ENCODE assay signal across 14 mouse cellular contexts in genomic region chr6:90618274-90618673, GRCm38 (mm10). TPM values are rescaled to one million over a fixed set of nuclear protein-coding genes. Genes with fewer than 3 reads are reported as not detected.
A peak's percentile ranks its signal among the peaks of the same experiment; 100 is the strongest.
DNase-seq lines count a peak whose midpoint lies in the region; ATAC-seq and TF ChIP-seq lines count a peak whose summit lies in the region.
"Had no signal": no experiment of that assay in that cellular context is flagged by ENCODE, and none has a peak within 500 bp of the region (broad histone marks: within the 10 kb centered on the region; RNA-seq: fewer than 3 reads in every experiment).

No protein-coding gene starts in this region.

- peak overlapping the region; percentile 28; the same call in 1 of the 2 replicates for H3K9ac ChIP-seq in heart, embryonic 16.5 days (ENCODE audit: low read length)
- H3K9ac ChIP-seq: embryonic facial prominence, embryonic 15.5 days; hindbrain, embryonic 15.5 days; lung, embryonic 15.5 days; midbrain, embryonic 15.5 days had no signal

- H3K4me2 ChIP-seq in heart, embryonic 16.5 days (ENCODE audit: low read depth, low read length), result no peak overlapping the region
- H3K4me2 ChIP-seq: embryonic facial prominence, embryonic 15.5 days; hindbrain, embryonic 15.5 days; lung, embryonic 15.5 days; midbrain, embryonic 15.5 days had no signal

- no peak for DNase-seq in heart, postnatal 14 days
- peak; percentile 70 for DNase-seq in G1E (ENCODE audit: low spot score)
- DNase-seq in naive thymus-derived CD4-positive, alpha-beta T cell, adult 2 months (ENCODE audit: low read depth), result peak; percentile 67
- no peak for DNase-seq in left cerebral cortex, postnatal 14 days (ENCODE audit: low spot score in 2 of 2)
- no peak for DNase-seq in cerebellum, postnatal 25 days
- DNase-seq: cerebellum, adult 8-10 months had no signal

- 47% methylated on average over 4 of the region's 4 CpGs for WGBS in heart, embryonic 16.5 days

- no peak overlapping the region for H3K27ac ChIP-seq in heart, embryonic 16.5 days (ENCODE audit: low read length)
- H3K27ac ChIP-seq: embryonic facial prominence, embryonic 15.5 days; hindbrain, embryonic 15.5 days; left cerebral cortex, adult 2 months; lung, embryonic 15.5 days; midbrain, embryonic 15.5 days had no signal

- no peaks in the 10 kb centered on the region for H3K27me3 ChIP-seq in heart, embryonic 16.5 days (ENCODE audit: control insufficient read depth, insufficient read depth, low read length)
- H3K27me3 ChIP-seq in G1E (ENCODE audit: insufficient read depth, low read length), result no peaks in the 10 kb centered on the region
- H3K27me3 ChIP-seq: embryonic facial prominence, embryonic 15.5 days; hindbrain, embryonic 15.5 days; lung, embryonic 15.5 days; midbrain, embryonic 15.5 days had no signal

- H3K4me3 ChIP-seq in heart, embryonic 16.5 days (ENCODE audit: low read length), result no peak overlapping the region
- peak overlapping the region; percentile 83 for H3K4me3 ChIP-seq in G1E (ENCODE audit: low read depth, low read length)
- H3K4me3 ChIP-seq: embryonic facial prominence, embryonic 15.5 days; hindbrain, embryonic 15.5 days; left cerebral cortex, adult 2 months; lung, embryonic 15.5 days; midbrain, embryonic 15.5 days had no signal

- no peak for ATAC-seq in heart, embryonic 16.5 days (replicated peaks; ENCODE audit: extremely low read depth, insufficient read depth, low FRiP score)
- peak; percentile 51 for ATAC-seq in G1E (ENCODE audit: extremely low read depth, insufficient number of reproducible peaks, low FRiP score, poor library complexity, severe bottlenecking)
- ATAC-seq in granulocyte monocyte progenitor cell, adult 5-6 weeks (replicated peaks; ENCODE audit: poor library complexity, severe bottlenecking), result peak; percentile 42
- no peak for ATAC-seq in cerebellum, adult (ENCODE audit: insufficient number of reproducible peaks, low FRiP score, low TSS enrichment)
- ATAC-seq: midbrain, embryonic 15.5 days had no signal

- H3K9me3 ChIP-seq in heart, embryonic 16.5 days (replicated peaks; ENCODE audit: control insufficient read depth, low read length), result no peaks in the 10 kb centered on the region
- H3K9me3 ChIP-seq in G1E (replicated peaks), result no peaks in the 10 kb centered on the region
- H3K9me3 ChIP-seq: embryonic facial prominence, embryonic 15.5 days; hindbrain, embryonic 15.5 days; lung, embryonic 15.5 days; midbrain, embryonic 15.5 days had no signal

- H3K4me1 ChIP-seq in heart, embryonic 16.5 days (ENCODE audit: control insufficient read depth, insufficient read depth, low read length), result peaks cover 70% of the 10 kb centered on the region
- H3K4me1 ChIP-seq in G1E (ENCODE audit: insufficient read depth, low read depth, low read length), result peaks cover 95% of the 10 kb centered on the region

- intact Hi-C loops in heart, postnatal 14 days (cut with DNase I), result no loop called here
- intact Hi-C loops in left cerebral cortex, postnatal 14 days (cut with DNase I), result no loop called here

- TF ChIP-seq CTCF in G1E (IDR thresholded peaks at IDR 0.05; ENCODE audit: low read depth, low read length), result no peak

- no peaks in the 10 kb centered on the region for H3K36me3 ChIP-seq in heart, embryonic 16.5 days (ENCODE audit: control insufficient read depth, insufficient read depth)
- peaks cover 81% of the 10 kb centered on the region for H3K36me3 ChIP-seq in G1E (replicated peaks)
- H3K36me3 ChIP-seq: embryonic facial prominence, embryonic 15.5 days; hindbrain, embryonic 15.5 days; lung, embryonic 15.5 days; midbrain, embryonic 15.5 days had no signal

RNA-seq across cellular contexts. Expression of gene Slc41a3, which starts 13.7 kb away (rescaled TPM):
- 10.0 and 11.9 TPM in 2 replicates for polyA plus RNA-seq in heart, embryonic 16.5 days (2015; fragmentation: Nextera tagmentation; extraction: Ambion mirVana)
- 10 to 100 TPM; 45.1 to 46.8 TPM for total RNA-seq in heart, postnatal 14 days (2021)
- total RNA-seq in G1E (2014; fragmentation: Nextera tagmentation) (51.0 and 55.7 TPM in 2 replicates), G1E (2017) (47.7 and 50.2 TPM in 2 replicates)
- 84.7 and 85.1 TPM in 2 replicates for polyA plus RNA-seq in G1E (2012)
- total RNA-seq in granulocyte monocyte progenitor cell, adult 5-6 weeks (2014; fragmentation: Nextera tagmentation), result 2.9 and 5.5 TPM in 2 replicates
- total RNA-seq in granulocyte monocyte progenitor cell, adult 5-6 weeks (2017), result 1.9 and 2.3 TPM in 2 replicates
- total RNA-seq in left cerebral cortex, postnatal 14 days (2021), result 1 to 10 TPM; 5.7 to 6.2 TPM

Comparison
In these comparisons a context has a peak if more than half of its experiments do, and no peak if none do; other contexts are left out.
1. ATAC-seq: peak in G1E (single experiment) and granulocyte monocyte progenitor cell, adult 5-6 weeks (single experiment); none in heart, embryonic 16.5 days (single experiment) and cerebellum, adult (single experiment).
2. DNase-seq: peak in G1E (single experiment) and naive thymus-derived CD4-positive, alpha-beta T cell, adult 2 months (single experiment); none in heart, postnatal 14 days (0 of 2), left cerebral cortex, postnatal 14 days (0 of 2) and cerebellum, postnatal 25 days (0 of 2).
3. RNA of gene Slc41a3, which starts 13.7 kb away (total RNA-seq): 47.7 to 55.7 TPM in G1E and 45.1 to 46.8 TPM in heart, postnatal 14 days; 5.7 to 6.2 TPM in left cerebral cortex, postnatal 14 days and 1.9 to 5.5 TPM in granulocyte monocyte progenitor cell, adult 5-6 weeks; every median in the first group is over 4 times any median in the second.